Mouse (Mus musculus) urinary bladder, postnatal 10 days (tissue): ENCODE data around the gene Ankrd53.
"Not testable (repeated sequence)": the region's sequence is repeated elsewhere in the genome, so short reads cannot be mapped to it uniquely, and the experiment has no call there.

Experiments
- DNase-seq: peaks from one replicate; pipeline ENCODE4 v3.0.0; 2022; ENCODE audit warnings: low spot score

Ankrd53 gene

GRCm38 (mm10) chr6:83766982-83767381 is 4.5 kb downstream of the Ankrd53 start:
- no peak for DNase-seq

GRCm38 (mm10) chr6:83768485-83768884 is 6.0 kb downstream of the Ankrd53 start:
- DNase-seq = no peak

GRCm38 (mm10) chr6:83774126-83774525 is 11.7 kb downstream of the Ankrd53 start:
- no peak for DNase-seq

- DNase-seq = no peak
These were observed 12.5 kb downstream of the Ankrd53 start for GRCm38 (mm10) chr6:83774781-83775563.

- DNase-seq = peak; percentile 56
These were observed 13.3 kb downstream of the Ankrd53 start, which contains the start of gene Tex261 for GRCm38 (mm10) chr6:83775638-83776293. Gene Tex261 (minus strand): TSS chr6:83775813.

GRCm38 (mm10) chr6:83778306-83778705 is 15.9 kb downstream of the Ankrd53 start:
- DNase-seq = no peak

- no peak for DNase-seq
These were observed 16.6 kb downstream of the Ankrd53 start for GRCm38 (mm10) chr6:83779026-83779425.

GRCm38 (mm10) chr6:83786426-83786825 is 24.0 kb downstream of the Ankrd53 start:
- DNase-seq = no peak

- no peak for DNase-seq
These were observed 26.1 kb downstream of the Ankrd53 start for GRCm38 (mm10) chr6:83788554-83788953.

- not testable (repeated sequence) for DNase-seq
These were observed 28.1 kb downstream of the Ankrd53 start for GRCm38 (mm10) chr6:83790533-83790932.

GRCm38 (mm10) chr6:83791251-83791890 is 28.9 kb downstream of the Ankrd53 start:
- no peak for DNase-seq

- peak; percentile 81 for DNase-seq
These were observed 32.4 kb downstream of the Ankrd53 start, which contains the start of gene Nagk for GRCm38 (mm10) chr6:83794760-83795296. Gene Nagk (plus strand): TSS chr6:83794982.

- DNase-seq = no peak
These were observed 33.1 kb downstream of the Ankrd53 start for GRCm38 (mm10) chr6:83795492-83795900.

- no peak for DNase-seq
These were observed 34.2 kb downstream of the Ankrd53 start for GRCm38 (mm10) chr6:83796686-83797085.

- no peak for DNase-seq
These were observed 39.6 kb downstream of the Ankrd53 start for GRCm38 (mm10) chr6:83802033-83802432.

- DNase-seq = no peak
These were observed 40.4 kb downstream of the Ankrd53 start for GRCm38 (mm10) chr6:83802846-83803245.

GRCm38 (mm10) chr6:83815801-83816200 is 53.4 kb downstream of the Ankrd53 start:
- no peak for DNase-seq
